Mouse (Mus musculus) testis, adult 2 months (tissue): ENCODE measurements at regions not wholly inside any gene's neighbourhood (a gene's known extent, or its start where the extent isn't known, plus 50 kb on each side); places are given as distances from the start of the nearest gene placed in this dataset.

Source experiments
- CTCF ChIP-seq: fragments of 200-500 bp; IDR thresholded peaks from 2 replicates; pipeline ENCODE4 v1.5.1; 2012; ENCODE audit warnings: low read depth, mild to moderate bottlenecking, inconsistent platforms, low read length, moderate library complexity; ENCODE audit not compliant: control insufficient read depth, insufficient read depth, insufficient replicate concordance
- POLR2A ChIP-seq: fragments of 200-500 bp; IDR thresholded peaks from 2 replicates; pipeline ENCODE4 v1.6.1; 2012; ENCODE audit warnings: low read depth, mild to moderate bottlenecking, inconsistent platforms, low read length, moderate library complexity; ENCODE audit not compliant: control insufficient read depth

- no peak for TF ChIP-seq CTCF
- TF ChIP-seq POLR2A, result no peak
Measured at GRCm38 (mm10) chr1:137129116-137129515, 168.9 kb upstream of the Nr5a2 start.
